Mouse (Mus musculus) right cerebral cortex, postnatal 36 days (tissue): ENCODE data around the gene Srcin1.

Experiments
- DNase-seq, 2 experiments: peaks; one replicate each; pipeline ENCODE4 v3.0.0; 2022; ENCODE audit warnings: low spot score in 2 of 2, mixed read lengths in 1 of 2

Gene Srcin1

DNA sequence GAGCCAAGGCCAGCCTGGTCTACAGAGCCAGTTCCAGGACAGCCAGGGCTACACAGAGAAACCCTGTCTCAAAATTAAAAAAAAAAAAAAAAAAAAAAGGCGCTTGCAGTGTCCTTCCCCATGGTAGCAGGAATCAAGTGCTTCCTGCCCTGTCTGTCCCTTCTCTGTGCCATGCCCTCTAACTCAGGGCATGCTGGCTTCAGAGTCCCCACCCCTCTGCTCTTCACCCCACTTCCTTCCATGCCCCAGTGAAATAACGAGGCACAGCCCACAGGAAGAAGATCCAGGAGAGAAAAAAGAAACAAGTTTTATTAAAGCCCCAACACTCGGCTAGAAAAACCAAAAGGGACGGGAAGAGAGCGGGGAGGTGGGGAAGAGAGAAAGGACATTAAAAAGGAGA lies 66.9 kb downstream of the Srcin1 start:
- no peak for DNase-seq

DNA sequence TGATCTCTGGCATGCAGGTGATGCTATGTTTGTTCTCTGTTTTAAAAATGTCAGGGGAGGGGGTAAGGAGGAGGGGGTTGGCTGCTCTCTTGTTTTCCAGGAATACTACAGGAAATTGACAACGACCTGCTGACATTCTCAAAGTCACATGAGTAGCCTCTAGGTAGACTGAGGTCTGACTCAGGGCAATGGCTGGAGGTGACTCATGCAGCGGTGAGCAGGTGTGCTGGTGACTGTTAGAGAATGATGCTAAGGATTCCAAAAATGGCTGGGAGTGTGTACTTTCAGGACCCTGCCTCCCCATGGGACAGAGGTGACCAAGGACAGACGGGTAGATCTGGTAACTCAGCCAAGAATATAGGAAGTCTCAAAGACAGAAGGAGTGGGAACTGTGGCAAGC lies 67.8 kb downstream of the Srcin1 start:
- no peak for DNase-seq

DNA sequence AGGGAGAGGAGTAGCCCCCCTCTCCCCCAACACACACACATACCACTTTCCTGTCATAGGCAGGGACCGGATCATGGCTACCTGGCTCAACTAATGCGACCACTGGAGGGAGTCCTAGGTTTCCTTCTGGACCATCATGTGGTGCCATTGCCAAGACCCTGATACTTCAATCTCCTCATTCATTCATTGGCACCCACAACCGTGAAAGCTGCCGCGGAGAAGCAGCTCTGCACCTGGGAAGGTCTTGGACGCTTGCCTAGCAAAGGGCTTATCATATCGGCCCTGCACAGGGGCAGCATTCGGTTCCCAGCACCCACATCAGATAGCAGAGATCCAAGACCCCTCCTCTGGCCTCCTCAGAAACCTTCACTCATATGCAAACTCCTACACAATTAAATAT lies 69.7 kb downstream of the Srcin1 start:
- DNase-seq: no peak

DNA sequence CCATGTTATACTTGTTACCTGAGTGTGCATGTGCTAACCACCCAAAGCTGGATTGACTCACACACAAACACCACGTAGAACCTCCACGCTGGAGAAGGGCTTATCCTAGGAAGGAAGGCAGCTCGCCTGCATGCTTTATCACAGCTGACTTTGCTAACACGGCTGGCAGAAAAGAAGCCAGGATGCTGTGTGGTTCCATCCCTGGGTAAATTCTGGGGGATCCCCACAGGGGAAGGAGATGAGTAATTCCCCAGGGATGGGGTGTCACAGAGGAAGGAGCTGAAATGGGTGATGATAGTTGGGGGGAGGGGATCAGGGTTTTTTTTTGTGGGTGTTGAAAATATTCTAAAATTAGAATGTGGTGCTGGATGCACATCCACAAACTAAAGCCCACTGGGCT lies 70.2 kb downstream of the Srcin1 start:
- DNase-seq: no peak

DNA sequence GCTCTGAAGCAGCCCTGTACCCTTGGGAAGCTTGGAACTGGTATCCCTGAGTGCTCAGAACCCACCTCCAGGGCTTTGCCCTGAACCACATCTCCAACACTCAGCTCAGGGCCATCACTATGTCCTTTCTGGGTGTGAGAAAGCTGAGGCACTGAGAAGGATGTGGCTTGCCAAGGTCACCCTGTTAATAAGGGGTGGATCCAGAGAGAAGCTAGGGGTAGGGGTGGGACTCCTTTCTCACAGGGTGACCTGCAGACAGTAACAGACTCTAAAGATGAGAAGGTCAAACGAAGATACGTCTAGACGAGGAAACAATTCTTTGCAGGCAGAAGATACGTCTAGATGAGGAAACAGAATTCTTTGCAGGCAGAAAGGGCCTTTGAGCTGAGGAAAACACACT lies 73.1 kb downstream of the Srcin1 start:
- DNase-seq: no peak

DNA sequence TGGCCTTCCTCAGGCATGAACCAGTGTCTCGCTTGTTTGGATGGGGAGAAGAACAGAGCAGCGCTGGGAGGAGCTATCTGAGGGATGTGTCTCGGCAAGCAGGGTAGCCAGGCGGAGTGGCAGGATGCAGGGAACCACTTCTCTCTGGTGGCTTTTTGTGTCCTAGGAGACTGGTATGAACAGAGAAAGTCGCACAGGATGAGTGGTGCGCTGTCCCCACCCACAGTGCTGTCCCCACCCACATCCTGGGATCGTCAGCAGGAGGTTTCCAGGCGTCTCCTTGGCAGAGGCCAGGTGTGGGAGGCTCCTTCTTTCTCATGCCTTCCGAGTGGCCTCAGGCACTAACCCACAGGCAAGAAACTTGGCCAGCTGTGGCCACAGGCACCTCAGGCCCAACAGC lies 73.6 kb downstream of the Srcin1 start:
- peak in 1 of 2 experiments; percentile 49 for DNase-seq

DNA sequence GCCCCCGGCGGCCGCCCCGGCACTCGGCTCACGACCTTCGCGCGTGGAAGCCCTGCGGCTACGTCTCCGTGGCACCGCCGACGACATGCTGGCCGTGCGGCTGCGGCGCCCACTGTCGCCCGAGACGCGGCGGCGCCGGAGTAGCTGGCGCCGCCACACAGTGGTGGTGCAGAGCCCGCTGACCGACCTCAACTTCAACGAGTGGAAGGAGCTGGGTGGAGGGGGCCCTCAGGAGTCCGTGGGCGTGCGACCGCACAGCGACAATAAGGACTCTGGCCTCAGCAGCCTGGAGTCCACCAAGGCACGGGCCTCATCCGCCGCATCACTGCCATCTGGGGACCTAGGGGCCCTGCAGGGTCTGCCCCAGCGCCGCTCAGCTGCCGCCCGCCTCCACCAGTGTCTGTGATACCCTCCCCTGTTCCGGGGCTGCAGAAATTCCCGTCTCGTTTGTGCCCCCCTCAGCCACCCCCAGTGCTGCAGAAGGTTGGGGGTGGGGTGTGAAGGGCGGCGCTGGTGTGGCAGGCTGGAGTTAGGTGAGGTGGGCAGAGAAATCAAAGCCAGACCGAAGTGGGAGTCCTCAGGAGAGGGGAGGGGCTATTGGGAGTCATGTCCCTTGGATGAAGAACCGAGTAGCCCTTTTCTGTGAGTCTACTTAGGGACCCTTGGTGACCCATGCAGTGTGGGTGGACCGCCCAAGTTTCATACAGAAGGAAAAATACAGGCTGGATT lies 75.1 kb downstream of the Srcin1 start:
- no peak for DNase-seq

DNA sequence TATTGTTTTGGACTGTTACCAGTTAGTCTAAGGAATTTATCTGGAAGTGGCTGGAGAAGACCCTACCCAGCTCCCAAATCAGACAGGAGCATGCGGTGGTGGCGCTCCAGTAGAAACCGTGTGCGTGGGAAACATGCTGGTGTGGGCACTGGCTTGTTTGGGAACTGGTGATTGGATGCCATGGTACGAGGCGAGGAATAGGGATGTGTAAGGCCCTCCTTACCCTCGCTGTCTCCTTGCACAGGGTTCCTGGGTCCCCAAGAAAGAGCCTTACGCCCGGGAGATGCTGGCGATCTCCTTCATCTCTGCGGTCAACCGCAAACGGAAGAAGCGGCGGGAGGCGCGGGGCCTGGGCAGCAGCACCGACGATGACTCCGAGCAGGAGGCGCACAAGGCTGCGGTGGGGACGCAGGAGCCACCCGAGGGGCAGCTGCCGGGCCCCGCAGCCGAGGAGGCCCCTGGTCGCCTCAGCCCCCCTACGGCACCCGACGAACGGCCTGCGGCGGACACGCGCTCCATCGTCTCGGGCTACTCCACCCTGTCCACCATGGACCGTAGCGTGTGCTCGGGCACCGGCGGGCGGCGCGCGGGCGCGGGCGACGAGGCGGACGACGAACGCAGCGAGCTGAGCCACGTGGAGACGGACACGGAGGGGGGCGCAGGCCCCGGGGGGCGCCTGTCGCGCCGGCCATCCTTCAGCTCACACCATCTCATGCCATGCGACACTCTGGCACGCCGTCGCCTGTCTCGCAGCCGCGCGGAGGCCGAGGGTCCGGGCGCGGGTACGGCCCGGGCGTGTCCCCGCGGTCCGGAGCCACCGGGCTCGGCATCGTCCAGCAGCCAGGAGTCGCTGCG lies 75.9 kb downstream of the Srcin1 start, which contains the start of gene 4933428G20Rik:
Gene 4933428G20Rik (minus strand): TSS at position 476 of the 855 bp plus-strand sequence.
- DNase-seq: no peak

DNA sequence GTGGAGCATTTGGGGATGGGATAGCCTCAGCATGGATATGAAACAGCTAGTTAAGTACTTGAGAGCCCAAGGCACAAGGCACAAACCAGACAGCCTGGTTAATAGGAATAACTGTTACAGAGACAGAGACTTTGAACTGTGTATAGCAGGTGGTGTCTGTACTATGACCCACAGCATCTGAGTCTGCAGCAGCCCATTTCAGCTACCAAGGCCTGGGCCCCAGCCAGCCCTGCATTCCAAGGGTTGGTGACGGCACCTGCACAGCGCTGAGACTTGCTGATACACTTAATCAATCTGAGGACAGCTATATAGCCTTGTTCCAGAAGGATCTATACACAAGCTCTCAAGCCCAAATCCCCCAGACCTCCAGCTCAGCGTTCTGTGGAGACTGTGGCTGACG lies 78.4 kb downstream of the Srcin1 start:
- DNase-seq: no peak

DNA sequence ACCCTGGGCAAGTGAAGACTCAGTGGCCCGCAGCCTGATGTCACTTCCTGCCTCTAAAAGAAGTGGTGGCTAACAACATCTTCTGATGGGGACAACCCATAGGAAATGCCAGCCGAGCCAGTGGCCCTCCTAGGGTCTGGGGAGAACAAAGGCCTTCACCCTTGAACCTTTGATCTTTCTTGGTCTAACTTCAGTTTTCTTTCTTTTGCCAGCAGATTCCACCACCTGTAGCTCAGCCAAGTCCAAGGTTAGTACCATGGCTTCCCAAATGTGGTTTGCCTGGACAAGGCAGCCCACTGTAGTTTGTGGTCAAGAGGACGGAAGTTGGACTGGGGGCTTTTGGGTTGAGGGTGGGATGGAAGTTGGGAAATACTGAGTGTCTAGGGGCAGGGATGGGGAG lies 83.2 kb downstream of the Srcin1 start:
- DNase-seq: no peak

DNA sequence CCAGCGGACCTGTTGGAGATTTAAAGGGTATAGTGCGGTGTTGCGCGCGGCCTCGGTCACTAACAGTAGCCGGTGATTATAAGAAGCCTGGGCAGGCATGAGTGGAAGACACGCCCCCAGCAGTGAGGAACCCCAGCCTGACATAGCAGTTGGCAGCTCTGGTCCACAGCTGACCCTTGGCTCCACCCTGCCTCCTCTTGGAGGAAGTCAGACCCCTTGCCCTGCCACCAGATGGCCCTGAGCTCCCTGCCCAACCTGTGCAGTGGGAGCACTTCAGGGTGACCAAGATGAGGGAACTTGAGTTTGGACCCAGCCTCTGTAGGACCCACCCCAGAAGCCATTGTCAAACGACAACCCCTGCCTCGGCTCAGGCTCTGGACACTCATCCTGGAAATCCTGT lies 84.3 kb downstream of the Srcin1 start:
- DNase-seq: no peak

DNA sequence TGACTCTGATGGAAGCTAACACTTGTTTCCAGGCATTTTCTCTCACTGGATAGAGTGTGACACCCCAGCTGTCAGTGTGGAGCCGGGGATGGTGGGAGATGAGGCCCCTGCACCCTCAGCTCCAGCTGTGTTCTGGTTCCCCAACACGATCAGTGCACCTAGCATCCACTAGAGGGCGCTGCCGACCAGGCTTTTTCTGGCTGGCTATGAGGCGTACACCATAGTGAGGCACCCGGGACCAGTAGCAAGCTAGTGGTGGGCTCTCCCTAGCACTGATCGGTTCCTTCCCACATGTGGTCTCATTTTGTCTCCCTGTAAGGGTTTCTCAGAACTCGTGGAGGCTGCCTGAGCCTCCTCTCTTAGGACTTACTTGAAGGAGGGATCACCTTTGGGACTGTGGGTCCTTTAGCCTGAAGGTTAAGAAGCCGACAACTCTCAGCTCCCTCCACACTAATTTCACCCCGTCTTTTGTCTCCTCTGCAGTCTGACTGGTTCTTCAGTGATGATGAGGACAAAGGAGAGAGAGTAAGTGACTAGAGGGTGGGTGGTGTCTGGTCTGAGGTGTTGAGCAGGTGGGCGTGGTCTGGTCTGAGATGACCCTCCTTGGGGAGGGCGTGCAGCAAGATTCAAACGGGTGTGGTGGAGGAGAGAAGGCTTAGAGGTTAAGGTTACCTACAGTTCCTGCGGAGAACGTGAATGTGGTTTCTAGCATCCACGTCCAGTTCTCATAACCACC lies 86.2 kb downstream of the Srcin1 start:
- DNase-seq: no peak

DNA sequence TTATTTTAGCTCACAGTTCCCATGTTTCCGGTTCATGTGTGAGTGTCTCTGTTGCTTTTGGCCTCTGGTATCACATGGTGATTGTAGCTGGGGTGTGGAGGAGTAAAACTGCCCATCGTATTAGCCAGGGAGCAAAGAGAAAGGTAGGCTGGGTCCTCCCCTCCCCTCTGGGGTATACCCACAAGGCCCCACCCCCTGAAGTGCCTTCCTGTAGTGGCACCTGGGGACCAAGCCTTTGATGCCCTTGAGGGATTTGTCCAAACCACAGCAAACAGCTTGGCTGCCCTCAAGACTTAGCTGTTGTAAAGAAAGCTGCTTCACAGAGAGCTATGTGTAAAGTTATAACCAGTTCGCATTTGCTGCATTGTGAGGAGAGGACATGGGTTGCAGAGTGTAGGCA lies 88.3 kb downstream of the Srcin1 start:
- DNase-seq: no peak

DNA sequence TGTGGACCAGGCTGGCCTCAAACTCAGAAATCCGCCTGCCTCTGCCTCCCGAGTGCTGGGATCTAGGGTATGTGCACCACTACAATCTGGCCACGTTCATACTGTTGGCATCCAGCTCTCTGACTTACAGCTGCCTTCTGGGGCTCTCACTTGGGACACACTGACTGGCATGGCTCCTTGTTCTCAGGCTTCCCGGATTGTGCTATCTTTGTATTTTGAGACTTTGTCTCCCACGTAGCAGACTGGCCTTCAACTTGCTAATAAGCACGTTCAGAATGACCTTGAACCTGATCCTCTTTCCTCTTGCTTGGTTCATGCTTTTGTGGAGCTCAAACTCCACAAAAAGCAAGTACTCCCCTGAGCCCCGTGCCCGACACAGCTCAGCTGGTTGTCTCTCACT lies 90.3 kb downstream of the Srcin1 start:
- DNase-seq: no peak

DNA sequence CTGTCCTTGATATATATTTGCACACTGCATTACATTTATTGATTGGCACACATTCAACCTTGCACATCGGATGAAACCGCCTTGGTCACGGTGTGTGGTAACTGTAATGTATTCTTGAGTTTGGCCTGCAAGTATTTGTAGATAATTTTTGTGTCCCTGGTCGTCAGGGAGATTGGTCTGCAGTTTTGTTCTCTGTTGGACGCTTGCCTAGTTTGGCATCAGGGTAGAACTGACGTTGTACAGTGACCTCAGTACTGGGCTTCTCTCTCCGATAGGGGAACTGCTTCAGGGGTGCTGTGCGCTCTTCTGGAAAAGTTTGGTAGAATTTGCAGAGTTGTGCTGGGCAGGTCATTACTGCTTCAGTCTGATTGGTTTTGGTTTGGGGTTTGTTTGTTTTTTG lies 96.2 kb downstream of the Srcin1 start:
- no peak for DNase-seq

DNA sequence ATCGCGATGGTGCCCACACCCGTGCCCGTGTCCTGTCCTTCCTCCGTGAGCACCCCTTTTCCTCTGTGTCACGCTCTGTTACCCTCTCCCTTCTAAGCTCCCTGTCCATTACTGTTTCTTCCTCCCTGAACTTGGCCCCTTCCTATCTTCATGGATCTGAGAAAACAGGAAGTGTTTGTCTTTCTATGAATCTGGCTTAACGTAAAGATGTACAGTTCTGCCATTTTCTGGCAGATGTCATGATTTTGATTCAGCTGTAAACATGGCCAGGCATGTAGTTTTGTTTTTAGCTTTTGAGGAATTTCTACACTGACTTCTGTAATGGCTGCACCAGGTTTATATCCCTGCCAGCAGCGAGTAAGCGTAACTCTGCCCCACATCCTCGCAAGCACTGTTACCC lies 96.9 kb downstream of the Srcin1 start:
- no peak for DNase-seq

DNA sequence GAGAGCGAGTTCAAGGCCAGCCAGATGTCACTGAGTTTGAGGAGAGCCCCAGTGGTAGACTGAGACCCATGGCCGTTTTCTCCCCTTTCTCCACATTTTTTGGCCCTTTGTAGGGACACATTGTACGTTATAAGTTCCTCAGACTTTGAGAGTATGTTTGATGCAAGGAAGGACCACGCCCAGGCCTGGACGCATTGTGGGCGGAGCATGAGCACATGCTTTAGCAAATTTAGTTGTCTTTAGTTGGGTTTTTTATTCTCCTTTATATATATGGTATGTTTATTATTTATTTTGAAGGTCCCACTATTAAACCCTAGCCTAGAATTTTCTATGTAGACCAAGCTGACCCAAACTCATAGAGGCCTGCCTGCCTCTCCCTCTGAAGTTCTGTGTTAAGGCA lies 97.6 kb downstream of the Srcin1 start:
- no peak for DNase-seq

DNA sequence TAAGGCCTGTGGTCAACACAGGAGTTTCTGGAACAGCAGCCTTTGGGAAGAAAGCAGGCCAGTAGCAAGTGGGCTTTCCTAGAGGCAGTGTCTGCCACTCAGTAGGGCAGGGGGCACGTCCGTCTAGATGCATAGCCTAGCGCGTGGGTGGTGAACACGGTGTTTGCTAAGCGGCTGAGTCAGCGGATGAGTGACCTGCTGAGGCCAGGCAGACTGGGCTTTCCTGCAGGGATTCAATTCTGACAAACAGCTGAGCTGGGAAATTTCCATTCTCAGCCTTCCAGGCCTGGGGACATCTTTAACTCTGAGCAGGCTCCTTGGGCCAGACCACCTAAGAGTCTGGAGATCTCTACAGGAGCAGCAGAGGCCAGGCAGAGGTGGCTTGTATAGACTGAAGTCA lies 98.6 kb downstream of the Srcin1 start:
- DNase-seq: no peak

DNA sequence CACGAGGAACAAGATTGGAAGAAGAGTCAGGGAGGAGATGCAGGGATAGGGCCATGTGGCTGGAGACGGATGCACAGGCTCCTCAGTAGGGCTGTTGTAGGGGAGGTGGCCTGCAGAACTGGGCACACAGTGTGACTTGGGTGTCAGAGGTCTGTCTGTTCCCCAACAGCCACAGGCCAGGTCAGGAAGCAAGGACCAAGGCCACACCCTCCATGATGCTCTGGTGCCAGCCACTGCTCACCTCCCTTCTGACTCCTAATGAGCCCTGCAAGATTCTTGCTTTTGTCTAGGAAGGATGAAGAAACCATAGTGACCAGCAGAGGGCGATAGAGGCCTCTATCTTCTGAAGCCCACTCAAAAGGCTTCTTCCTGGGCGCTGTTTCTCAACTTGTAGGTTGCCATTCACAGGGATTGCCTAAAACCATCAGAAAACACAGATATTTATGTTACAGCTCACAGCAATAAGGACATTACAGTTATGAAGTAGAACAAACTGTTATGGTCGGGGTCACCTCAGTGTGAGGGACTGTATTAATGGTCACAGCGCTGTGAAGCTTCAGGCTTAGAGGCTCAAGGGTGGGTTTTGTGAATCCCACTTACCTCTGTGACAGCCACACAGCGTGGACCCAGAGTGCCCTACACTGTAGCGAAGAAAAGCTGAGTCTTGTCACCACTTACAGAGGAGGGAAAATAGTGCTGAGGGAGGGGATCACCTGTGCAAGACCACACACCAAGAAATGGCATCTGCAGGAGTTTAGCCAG lies 99.5 kb downstream of the Srcin1 start:
- DNase-seq: no peak

DNA sequence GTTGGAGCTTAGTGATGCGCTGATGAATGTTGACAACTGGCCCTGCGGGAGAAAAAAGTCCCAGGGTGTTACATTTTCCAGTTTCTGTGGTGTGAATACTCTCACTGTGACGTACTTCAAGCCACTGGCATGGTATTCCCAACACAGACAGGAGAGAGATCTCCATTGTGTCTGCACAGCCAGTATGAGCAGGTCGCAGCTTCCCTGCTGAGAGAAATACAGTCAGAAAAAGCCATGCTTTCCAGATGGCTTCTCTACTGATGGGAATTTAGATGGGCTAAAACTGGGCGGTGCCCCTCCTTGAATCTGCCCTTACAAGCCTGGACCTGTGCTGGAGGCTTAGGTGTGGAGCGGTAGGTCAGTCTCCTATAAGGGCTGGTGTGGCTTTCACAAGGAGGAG lies 104.7 kb downstream of the Srcin1 start:
- no peak for DNase-seq

DNA sequence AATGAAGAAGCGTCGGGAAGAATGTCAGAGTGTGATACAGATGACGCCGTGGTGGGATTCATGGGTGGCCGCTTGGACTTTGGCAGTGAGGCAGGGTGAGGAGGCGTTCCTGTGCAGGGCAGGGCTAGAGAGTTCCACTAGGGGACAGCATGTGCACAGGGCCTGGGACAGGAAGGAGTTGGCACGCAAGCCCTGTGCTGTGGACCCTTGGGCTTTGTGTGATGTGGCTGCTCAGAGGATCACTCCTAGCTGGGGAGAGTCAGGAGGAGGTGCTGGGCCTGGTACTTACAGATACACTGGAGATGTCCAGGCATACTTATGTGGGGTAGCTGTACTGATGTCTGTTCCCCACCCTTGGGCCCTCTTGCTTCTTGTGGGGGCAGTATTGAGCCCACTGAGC lies 106.2 kb downstream of the Srcin1 start:
- DNase-seq: no peak
